Mouse (Mus musculus) kidney, embryonic 16.5 days (tissue): ENCODE data around the gene Kctd20. TPM values are rescaled to one million over a fixed set of nuclear protein-coding genes. Genes with fewer than 3 reads are reported as not detected.

ENCODE experiments used
- ATAC-seq: fragments of 200-750 bp; cut with Nextera tagmentation; 2 replicates; pipeline ENCODE4 v1.8.0; 2017; ENCODE audit warnings: moderate TSS enrichment; ENCODE audit not compliant: low FRiP score, low TSS enrichment
- H3K27ac ChIP-seq: fragments of 300-500 bp; sonication (generic); 2 replicates; pipeline ENCODE4 v1.5.1; 2014; ENCODE audit warnings: low read length
- H3K27me3 ChIP-seq: fragments of 300-500 bp; sonication (generic); 2 replicates; pipeline ENCODE4 v1.6.1; 2014; ENCODE audit warnings: low read length, control low read depth, mixed read lengths; ENCODE audit not compliant: insufficient read depth
- H3K36me3 ChIP-seq: fragments of 300-500 bp; sonication (generic); 2 replicates; pipeline ENCODE4 v1.6.1; 2014; ENCODE audit warnings: low read length, control low read depth, mixed read lengths; ENCODE audit not compliant: insufficient read depth
- H3K4me1 ChIP-seq: fragments of 300-500 bp; sonication (generic); 2 replicates; pipeline ENCODE4 v1.6.1; 2014; ENCODE audit warnings: low read length, control low read depth, mixed read lengths; ENCODE audit not compliant: insufficient read depth
- H3K4me2 ChIP-seq: fragments of 300-500 bp; sonication (generic); replicated peaks from 2 replicates; pipeline ENCODE4 v1.6.1; 2014; ENCODE audit warnings: low read depth, low read length
- H3K4me3 ChIP-seq: fragments of 300-500 bp; sonication (generic); 2 replicates; pipeline ENCODE4 v1.5.1; 2014; ENCODE audit warnings: mild to moderate bottlenecking, low read length
- H3K9ac ChIP-seq: fragments of 300-500 bp; sonication (generic); replicated peaks from 2 replicates; pipeline ENCODE4 v1.6.1; 2014; ENCODE audit warnings: low read length
- H3K9me3 ChIP-seq: fragments of 300-500 bp; sonication (generic); 2 replicates; pipeline ENCODE4 v1.6.1; 2016; ENCODE audit warnings: low read length, control low read depth
- WGBS: fragments of 180-500 bp; shearing (Covaris S2); extraction: QIAGEN DNeasy Blood & Tissue Kit; methylation state at CpG from one replicate; pipeline ENCODE4 v1.1.7; 2014; 5-methylcytosine and 5-hydroxymethylcytosine counted together
- polyA plus RNA-seq: library from polyadenylated mRNA; unstranded; fragments of >200 nt; fragmentation: Nextera tagmentation; extraction: Ambion mirVana; gene quantifications from 2 replicates; pipeline ENCODE4 v1.2.1, GENCODE M21; 2015

Gene Kctd20
- polyA plus RNA-seq, 1 experiment from 2014 or later, result 89.5 TPM

- Histone ChIP-seq H3K4me2 (no peak overlapping the region), H3K36me3 (peaks cover 62% of the 10 kb centered on the region), H3K4me3 (no peak overlapping the region), H3K4me1 (0 out of 2 replicates have a peak, but pooled peaks cover 6% of the 10 kb centered on the region), H3K9me3 (no peaks in the 10 kb centered on the region), H3K27ac (no peak overlapping the region), H3K9ac (no peak overlapping the region), H3K27me3 (no peaks in the 10 kb centered on the region)
- WGBS, result 91% methylated on average over 4 of the region's 4 CpGs
- ATAC-seq, result no peak
These were observed 27.3 kb downstream of the Kctd20 start for GRCm38 (mm10) chr17:28979091-28979490.

DNA sequence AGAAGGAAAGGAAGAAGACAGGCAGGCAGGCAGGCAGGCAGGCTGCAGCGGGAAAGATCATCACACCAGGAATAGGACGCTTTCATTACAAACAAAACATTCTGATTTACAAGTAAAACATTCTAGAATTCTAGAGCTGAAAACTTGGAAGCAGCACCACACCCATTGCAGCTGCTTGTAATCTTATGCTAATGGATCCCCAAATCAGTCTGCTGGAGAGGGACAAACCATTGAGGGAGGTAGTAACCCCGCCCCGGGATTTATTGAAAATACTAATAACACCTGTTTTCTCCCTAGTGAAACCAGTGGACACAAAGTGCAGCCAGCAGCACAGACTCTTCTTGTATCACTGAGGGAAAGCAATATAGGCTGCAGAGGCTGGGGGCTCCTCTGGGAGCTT, 29.3 kb downstream of the Kctd20 start:
- Histone ChIP-seq H3K27me3 (no peaks in the 10 kb centered on the region), H3K4me1 (0 out of 2 replicates have a peak, but pooled peaks cover 6% of the 10 kb centered on the region), H3K4me2 (no peak overlapping the region), H3K4me3 (no peak overlapping the region), H3K9me3 (no peaks in the 10 kb centered on the region), H3K36me3 (peaks cover 53% of the 10 kb centered on the region), H3K27ac (no peak overlapping the region), H3K9ac (no peak overlapping the region)
- ATAC-seq, result no peak
- WGBS, result 53% methylated on average over 4 of the region's 4 CpGs

- WGBS, result 25% methylated on average over 4 of the region's 4 CpGs
- Histone ChIP-seq H3K27ac (no peak overlapping the region), H3K27me3 (no peaks in the 10 kb centered on the region), H3K9me3 (no peaks in the 10 kb centered on the region), H3K9ac (no peak overlapping the region), H3K4me1 (0 out of 2 replicates have a peak, but pooled peaks cover 6% of the 10 kb centered on the region), H3K36me3 (peaks cover 61% of the 10 kb centered on the region), H3K4me2 (no peak overlapping the region), H3K4me3 (no peak overlapping the region)
- no peak for ATAC-seq
These were observed 30.8 kb downstream of the Kctd20 start for GRCm38 (mm10) chr17:28982591-28982990.

- no peak overlapping the region for H3K4me2 ChIP-seq
- no peaks in the 10 kb centered on the region for H3K27me3 ChIP-seq
- ATAC-seq, result no peak
- H3K4me1 ChIP-seq, result 0 out of 2 replicates have a peak, but pooled peaks cover 6% of the 10 kb centered on the region
- no peak overlapping the region for H3K4me3 ChIP-seq
- WGBS, result 83% methylated on average over 1 of the region's 1 CpGs
- no peak overlapping the region for H3K9ac ChIP-seq
- no peaks in the 10 kb centered on the region for H3K9me3 ChIP-seq
- peaks cover 63% of the 10 kb centered on the region for H3K36me3 ChIP-seq
- H3K27ac ChIP-seq, result no peak overlapping the region
These were observed 33.1 kb downstream of the Kctd20 start for GRCm38 (mm10) chr17:28984724-28985420.

DNA sequence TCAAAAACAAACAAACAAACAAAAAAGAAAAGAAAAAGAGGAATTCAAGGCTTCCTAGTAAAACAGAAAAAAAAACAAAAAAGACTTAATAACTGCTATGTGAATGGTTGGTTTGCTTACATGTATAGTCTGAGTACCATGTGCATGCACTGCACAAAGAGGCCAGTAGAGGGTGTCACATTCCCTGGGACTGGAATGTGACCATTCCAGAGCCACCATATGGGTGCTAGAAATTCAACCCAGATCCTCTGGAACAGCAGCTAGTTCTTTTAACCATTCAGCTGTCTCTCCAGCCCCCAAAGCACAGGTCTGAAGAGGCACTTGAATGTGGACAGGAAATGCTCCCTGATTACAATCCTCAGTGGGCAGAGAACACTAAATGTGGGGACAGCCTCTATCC, 35.1 kb downstream of the Kctd20 start:
- ATAC-seq, result no peak
- no peak overlapping the region for H3K4me3 ChIP-seq
- no peak overlapping the region for H3K9ac ChIP-seq
- no peak overlapping the region for H3K4me2 ChIP-seq
- H3K4me1 ChIP-seq, result 0 out of 2 replicates have a peak, but pooled peaks cover 6% of the 10 kb centered on the region
- H3K36me3 ChIP-seq, result peaks cover 66% of the 10 kb centered on the region
- H3K9me3 ChIP-seq, result no peaks in the 10 kb centered on the region
- H3K27me3 ChIP-seq, result no peaks in the 10 kb centered on the region
- no peak overlapping the region for H3K27ac ChIP-seq

- peaks cover 65% of the 10 kb centered on the region for H3K36me3 ChIP-seq
- WGBS, result 75% methylated on average over 4 of the region's 4 CpGs
- H3K27me3 ChIP-seq, result no peaks in the 10 kb centered on the region
- no peak overlapping the region for H3K9ac ChIP-seq
- H3K4me2 ChIP-seq, result no peak overlapping the region
- no peak for ATAC-seq
- H3K9me3 ChIP-seq, result no peaks in the 10 kb centered on the region
- H3K4me3 ChIP-seq, result no peak overlapping the region
- H3K27ac ChIP-seq, result no peak overlapping the region
- H3K4me1 ChIP-seq, result 0 out of 2 replicates have a peak, but pooled peaks cover 5% of the 10 kb centered on the region
These were observed 36.0 kb downstream of the Kctd20 start for GRCm38 (mm10) chr17:28987713-28988112.

- no peak overlapping the region for H3K27ac ChIP-seq
- no peak for ATAC-seq
- WGBS, result 85% methylated on average over 4 of the region's 4 CpGs
- H3K9me3 ChIP-seq, result no peaks in the 10 kb centered on the region
- no peak overlapping the region for H3K4me3 ChIP-seq
- no peaks in the 10 kb centered on the region for H3K27me3 ChIP-seq
- H3K4me1 ChIP-seq, result no peaks in the 10 kb centered on the region
- no peak overlapping the region for H3K9ac ChIP-seq
- H3K36me3 ChIP-seq, result peaks cover 65% of the 10 kb centered on the region
- H3K4me2 ChIP-seq, result no peak overlapping the region
These were observed 36.5 kb downstream of the Kctd20 start for GRCm38 (mm10) chr17:28988291-28988690.

DNA sequence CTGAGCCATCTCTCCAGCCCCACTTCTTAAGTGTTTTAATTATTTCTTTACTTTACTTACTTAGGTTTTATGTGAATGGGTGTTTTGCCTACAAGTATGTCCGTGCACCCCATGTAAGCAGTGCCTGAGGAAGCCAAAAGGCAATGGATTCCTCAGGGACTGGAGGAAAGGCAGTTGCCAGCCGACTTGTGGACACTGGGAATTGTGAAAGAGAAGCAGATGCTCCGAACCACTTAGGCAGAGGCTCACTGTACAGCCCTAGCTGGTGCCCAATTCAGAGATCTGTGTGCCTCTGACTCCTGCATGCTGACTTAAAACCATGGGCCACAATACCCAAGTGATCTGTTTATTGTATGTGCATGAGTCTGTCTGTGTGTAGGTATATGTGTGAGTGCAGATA, 37.2 kb downstream of the Kctd20 start:
- Histone ChIP-seq H3K27me3 (no peaks in the 10 kb centered on the region), H3K9ac (no peak overlapping the region), H3K9me3 (no peaks in the 10 kb centered on the region), H3K27ac (no peak overlapping the region), H3K36me3 (peaks cover 62% of the 10 kb centered on the region), H3K4me1 (no peaks in the 10 kb centered on the region), H3K4me2 (no peak overlapping the region), H3K4me3 (no peak overlapping the region)
- 86% methylated on average over 3 of the region's 3 CpGs for WGBS
- ATAC-seq, result no peak

- H3K27ac ChIP-seq, result no peak overlapping the region
- no peaks in the 10 kb centered on the region for H3K27me3 ChIP-seq
- no peak overlapping the region for H3K4me2 ChIP-seq
- peaks cover 59% of the 10 kb centered on the region for H3K36me3 ChIP-seq
- no peaks in the 10 kb centered on the region for H3K9me3 ChIP-seq
- WGBS, result 82% methylated on average over 4 of the region's 4 CpGs
- no peak for ATAC-seq
- no peak overlapping the region for H3K9ac ChIP-seq
- H3K4me1 ChIP-seq, result no peaks in the 10 kb centered on the region
- H3K4me3 ChIP-seq, result no peak overlapping the region
These were observed 38.3 kb downstream of the Kctd20 start for GRCm38 (mm10) chr17:28990060-28990459.

DNA sequence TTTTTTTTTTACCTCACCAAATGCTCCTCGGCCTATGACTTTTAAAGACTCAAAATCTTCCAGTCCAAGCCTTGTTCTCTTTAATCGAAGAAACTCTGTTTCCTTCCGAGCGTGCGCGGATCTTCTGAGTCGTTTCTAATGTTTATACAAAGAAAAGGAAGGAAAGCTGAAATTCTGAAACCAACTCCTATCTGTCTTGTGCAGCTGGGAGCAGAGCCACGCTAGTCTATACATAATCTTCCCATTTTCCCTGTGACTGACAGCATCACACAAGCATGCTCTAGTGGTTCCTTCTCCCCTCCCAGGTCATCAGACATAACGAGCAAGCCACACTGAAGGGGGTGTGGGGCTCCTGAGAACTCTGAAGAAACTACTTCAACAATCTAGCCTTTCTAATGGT, 39.5 kb downstream of the Kctd20 start:
- Histone ChIP-seq H3K4me2 (no peak overlapping the region), H3K9me3 (no peaks in the 10 kb centered on the region), H3K27ac (no peak overlapping the region), H3K4me1 (no peaks in the 10 kb centered on the region), H3K36me3 (peaks cover 51% of the 10 kb centered on the region), H3K27me3 (no peaks in the 10 kb centered on the region), H3K9ac (no peak overlapping the region), H3K4me3 (no peak overlapping the region)
- ATAC-seq, result no peak
- WGBS, result 82% methylated on average over 9 of the region's 9 CpGs
